Mouse (Mus musculus) cerebral cortex, adult 2 months (tissue): ENCODE measurements around the gene Zfp784.

Source experiments
- WGBS: fragments of 180-500 bp; shearing (Covaris S2); methylation state at CpG from one replicate; pipeline ENCODE4 v1.1.7; 2018; 5-methylcytosine and 5-hydroxymethylcytosine counted together

Gene Zfp784

DNA sequence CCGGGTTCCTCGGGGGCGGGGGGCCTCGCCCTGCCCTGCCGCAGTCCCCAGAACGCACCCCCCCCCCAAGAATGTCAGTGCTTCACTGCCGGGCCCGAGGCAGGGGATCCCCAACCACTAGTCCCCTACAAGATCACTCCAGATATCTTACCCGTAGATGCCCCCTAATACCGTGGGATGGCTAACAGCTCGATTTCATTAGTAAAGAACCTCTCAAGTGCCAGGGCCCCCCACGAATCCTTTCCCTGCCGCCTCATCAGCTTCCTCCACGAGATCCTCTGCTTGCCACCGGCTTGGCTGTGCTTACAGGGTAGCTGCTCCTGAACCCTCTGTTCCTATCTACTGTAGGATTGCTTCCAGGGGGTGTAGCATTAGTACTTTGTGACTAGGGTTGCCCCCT, 17.6 kb downstream of the Zfp784 start:
- 0% methylated on average over 15 of the region's 15 CpGs for WGBS

DNA sequence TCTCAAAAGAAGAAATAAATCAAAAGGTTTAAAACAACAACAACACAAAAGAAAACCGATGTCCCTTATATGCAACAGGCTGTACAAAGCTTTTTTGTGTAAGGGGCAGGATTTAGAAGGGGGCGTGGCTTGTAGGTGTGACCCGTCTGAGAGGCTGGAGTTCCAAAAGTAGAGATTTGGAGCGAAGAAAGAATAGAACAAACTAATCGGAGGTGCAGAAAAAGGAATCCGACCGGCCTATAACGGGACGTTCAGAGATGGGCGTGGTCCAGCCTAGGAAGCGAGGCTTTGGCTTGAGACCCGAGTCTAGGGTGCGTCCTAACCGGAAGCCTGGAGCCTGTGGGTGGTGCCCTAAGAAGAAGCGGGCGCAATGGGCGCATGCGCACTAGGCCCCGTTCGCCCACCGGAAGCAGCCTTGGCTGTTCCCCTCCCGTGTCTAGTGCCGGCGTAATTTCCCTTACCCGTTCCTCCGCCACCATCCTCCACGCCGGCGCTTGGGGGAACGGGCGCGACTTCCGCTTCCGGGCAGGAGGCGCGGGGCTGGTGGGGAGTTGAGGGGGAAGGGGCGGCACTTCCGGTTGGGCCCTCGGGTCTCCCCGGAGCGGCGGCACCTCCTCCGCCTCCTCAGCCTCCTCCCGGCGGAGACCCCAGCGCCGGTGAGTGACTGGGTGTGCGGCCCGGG, 18.1 kb downstream of the Zfp784 start, which contains the start of the genes Zfp865 and Ccdc106:
Gene Zfp865 (plus strand): TSS at position 377 of the 682 bp plus-strand sequence.
Gene Ccdc106 (plus strand): TSS at position 554 of the 682 bp plus-strand sequence.
- under 1% methylated on average over 49 of the region's 49 CpGs for WGBS

DNA sequence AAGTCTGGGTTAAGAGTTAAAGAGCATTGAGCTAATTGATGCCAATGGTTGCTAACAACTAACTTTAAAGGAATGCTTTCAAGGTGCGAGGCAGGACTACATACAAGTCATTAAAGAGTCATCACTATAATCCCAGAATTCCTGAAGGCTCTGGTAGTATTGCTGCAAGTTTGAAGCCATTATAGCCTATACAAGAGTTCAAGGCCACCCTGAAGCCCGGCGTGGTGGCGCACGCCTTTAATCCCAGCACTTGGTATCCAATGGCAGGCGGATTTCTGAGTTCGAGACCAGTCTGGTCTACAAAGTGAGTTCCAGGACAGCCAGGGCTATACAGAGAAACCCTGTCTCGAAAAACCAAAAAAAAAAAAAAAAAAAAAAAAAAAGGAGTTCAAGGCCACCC, 18.7 kb downstream of the Zfp784 start:
- WGBS, result 17% methylated on average over 8 of the region's 8 CpGs

DNA sequence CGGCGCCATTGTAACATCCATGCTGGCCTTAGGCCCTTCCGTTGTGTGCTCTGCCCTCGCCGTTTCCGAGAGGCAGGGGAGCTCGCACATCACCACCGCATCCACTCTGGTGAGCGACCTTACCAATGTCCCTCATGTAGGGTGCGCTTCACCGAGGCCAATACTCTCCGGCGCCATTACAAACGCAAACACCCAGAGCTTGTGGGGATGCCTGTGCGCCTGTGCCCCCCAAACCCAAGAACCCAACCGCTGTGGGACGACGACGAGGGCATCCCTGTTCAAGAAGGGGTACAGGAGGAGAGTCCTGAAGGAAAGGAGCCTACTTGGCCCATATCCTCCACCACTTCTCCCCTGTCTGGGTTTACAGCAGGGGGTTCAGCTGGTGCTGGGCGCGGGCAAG, 20.3 kb downstream of the Zfp784 start:
- 97% methylated on average over 21 of the region's 21 CpGs for WGBS

DNA sequence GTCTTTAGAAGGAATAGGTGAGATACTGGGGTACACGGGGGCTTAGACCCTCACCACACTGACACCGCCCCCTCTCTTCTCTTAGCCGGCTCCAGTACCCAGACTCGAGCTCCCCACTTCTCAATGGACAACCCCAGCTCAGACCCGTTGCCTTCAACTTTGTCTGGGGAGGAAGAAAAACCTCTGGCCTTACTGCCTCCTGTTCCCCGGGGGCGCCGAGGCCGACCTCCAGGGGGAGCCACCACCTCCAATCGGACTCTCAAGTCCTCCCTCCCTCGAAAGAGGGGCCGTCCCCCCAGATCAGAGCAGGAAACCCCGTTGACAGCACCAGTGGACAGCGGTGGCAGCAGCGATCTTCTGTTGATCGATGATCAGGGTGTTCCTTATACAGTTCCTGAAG, 20.9 kb downstream of the Zfp784 start:
- WGBS, result 94% methylated on average over 16 of the region's 16 CpGs

DNA sequence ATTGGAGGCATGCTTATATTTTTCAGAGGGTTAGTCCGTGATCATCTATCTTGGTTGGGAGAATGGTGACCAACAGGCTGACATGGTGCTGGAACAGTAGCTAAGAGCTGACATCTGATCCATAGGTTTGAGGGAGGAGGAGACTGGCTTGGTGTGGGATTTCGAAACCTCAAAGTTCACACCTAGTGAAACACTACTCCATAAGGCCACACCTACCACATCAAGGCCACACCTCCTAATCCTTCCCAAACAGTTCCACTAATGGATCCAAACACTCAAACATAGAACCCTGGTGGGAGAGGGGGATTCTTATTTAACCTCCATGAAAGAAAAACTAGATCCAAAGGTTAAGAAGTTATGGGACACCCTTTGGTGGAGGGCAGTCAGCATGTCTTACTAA, 21.3 kb downstream of the Zfp784 start:
- WGBS, result 99% methylated on average over 2 of the region's 2 CpGs

DNA sequence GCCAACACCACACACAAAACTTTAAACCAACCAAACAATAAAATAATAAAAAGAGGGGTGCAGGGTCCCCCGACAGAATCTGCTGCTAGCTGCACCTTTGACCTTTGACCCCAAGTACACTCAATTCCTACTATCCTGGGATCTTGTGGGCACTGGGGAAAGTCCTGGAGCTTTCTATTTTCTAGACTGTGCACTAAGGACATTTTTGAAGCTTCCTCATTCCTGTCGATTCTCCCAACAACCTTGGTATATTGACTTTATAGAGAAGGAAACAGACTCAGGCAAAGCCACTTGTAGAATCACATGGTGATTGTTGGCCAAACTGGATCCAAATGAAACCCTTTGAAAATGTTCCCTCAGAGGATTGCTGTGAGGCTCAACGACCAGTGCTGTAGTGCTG, 22.2 kb downstream of the Zfp784 start:
- WGBS, result 45% methylated on average over 3 of the region's 3 CpGs

DNA sequence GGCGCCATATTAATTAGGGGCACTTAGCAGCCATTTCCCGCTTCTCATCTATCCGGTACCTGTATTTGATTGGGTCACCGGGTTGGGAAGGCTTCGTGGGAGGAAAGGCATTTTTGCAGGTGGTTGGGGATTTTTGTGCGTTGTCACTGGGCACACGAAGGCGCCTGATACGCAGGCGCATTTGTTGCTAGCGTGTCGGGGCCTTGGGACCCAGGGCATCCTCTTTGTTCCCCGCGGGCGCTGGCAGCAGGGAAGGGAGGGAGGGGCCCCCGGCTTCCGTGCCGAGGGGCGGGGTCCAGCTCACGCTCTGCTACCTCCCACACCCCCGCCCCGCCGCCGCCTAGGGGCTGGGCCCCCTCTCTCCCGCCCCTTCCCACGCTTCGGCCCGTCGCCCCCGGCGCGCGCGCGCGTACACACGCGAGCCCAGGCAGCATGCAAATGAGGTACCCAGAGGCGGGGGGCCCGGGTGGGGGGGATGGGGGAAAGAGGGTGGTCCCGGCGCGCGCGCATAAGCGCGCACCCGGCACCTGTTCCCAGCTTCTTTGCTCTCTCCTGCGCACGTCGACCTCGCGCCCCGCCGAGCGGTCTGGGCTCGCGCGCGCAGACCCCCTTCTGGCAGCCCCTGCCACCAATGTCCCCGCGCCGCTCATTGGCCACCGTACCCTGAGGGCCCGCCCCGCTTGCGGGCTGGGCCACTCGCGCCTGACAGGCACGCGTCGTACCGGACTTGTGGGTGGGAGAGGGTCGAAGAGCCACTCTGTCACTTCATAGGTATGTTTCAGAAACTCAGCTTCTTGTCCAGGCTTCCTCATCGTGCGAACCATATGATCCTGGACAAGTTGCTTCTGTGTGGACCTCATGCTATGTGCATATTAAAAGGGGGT, 22.9 kb downstream of the Zfp784 start, which contains the start of gene Gm44973:
Gene Gm44973 (plus strand): TSS at position 379 of the 884 bp plus-strand sequence.
- whole genome bisulfite sequencing, result under 1% methylated on average over 75 of the region's 76 CpGs

DNA sequence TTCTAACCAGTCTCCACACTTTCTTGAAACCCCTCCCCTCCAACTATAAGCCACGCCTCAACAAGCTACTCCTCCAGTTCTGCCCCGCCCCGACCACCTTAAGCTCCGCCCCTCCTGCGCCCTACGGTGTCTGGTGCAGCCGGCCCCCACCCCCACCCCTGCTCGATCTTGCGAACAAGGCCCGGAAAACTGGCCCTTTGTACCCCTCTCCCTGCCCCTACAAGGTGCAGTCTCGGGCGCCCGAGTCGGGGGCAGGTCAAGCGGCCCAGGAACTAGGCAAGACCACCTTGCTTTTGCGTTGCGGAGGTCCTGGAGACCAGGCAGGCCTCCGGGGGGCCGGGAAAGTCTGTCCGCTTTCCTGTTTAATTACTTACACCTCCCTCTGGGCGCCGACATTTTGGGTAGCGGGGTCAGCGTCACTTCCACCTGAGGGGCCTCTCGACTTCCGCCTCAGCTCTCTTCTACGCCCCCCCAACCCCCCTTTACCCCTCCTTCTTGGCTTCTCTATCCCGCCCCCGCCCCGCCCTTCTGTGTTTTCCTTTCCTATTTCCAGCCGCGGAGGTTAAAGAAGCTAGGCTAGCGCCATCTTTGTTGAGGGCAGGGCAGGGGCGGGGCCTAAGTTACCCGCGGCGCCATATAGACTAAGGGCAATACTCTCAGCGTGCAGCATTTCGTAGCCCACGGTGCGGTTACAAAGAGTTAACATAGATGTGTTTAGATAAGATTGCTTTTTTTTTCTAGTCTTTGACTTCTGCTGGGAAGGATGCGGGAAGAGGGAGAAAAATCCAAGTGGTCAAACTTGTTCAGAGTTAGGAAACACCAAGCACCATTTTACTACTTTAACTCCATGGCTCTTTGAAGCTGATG, 23.8 kb downstream of the Zfp784 start, which contains the start of the genes Zfp524 and Fiz1:
Gene Zfp524 (plus strand): TSS at position 165 of the 867 bp plus-strand sequence.
Gene Fiz1 (minus strand): TSS at position 447 of the 867 bp plus-strand sequence.
- under 1% methylated on average over 42 of the region's 42 CpGs for WGBS

DNA sequence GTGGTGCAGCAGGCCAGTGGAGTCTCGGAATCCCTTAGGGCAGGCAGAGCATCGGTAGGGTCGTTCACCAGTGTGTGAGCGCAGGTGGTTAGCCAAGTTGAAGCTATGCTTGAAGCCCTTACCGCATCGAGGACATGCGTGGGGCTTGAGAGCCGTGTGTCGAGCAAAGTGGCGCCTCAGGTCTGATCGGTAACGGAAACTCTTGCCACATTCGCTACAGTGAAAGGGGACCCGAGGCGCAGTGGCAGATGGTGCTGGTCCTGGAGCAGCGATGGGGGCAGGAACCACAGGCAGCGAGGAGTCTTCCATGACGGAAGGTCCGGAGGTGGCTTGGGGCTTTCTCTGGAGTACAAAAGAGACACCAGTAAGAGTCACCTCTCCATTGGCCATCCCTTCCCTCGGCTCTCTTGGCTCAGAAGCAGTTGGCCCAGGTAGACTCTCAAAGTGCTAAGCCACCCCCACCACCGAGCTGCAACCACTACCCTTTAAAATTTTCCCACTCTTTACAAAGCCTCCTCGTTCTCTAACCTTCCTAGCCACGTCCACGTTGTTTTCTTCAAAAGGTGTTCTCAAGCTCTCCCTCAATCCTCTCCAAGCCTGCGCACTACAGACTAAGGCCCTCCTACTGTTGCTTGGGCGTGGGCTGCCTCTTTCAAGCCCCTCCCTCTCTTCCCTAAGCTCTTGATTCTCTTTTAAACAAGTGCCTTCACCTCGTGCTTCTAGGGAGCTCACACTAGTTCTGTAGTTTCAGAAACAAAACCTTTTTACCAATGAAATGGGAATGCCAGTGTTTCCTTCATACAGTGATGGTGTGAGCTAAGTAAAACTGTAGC, 25.3 kb downstream of the Zfp784 start:
- 90% methylated on average over 27 of the region's 27 CpGs for WGBS

DNA sequence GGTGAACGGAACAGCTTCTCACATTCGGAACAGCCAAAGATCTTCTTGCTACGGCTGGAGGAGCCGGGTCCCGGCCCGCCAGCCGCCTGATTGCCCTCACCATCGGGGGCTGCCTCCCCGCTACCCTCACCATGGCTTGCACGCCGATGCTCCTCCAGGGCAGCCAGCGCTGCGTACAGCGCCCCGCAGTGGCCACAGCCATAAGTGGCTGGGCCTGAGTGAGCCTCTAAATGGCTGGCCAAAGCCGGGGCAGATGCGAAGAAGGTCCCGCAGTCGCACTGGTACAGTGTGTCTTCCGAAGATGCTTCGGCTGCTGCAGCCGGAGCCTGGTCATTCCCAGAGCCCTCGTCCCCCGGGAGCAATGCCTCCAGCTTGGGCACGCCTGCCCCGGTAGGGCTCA, 30.0 kb downstream of the Zfp784 start:
- 98% methylated on average over 26 of the region's 26 CpGs for WGBS

DNA sequence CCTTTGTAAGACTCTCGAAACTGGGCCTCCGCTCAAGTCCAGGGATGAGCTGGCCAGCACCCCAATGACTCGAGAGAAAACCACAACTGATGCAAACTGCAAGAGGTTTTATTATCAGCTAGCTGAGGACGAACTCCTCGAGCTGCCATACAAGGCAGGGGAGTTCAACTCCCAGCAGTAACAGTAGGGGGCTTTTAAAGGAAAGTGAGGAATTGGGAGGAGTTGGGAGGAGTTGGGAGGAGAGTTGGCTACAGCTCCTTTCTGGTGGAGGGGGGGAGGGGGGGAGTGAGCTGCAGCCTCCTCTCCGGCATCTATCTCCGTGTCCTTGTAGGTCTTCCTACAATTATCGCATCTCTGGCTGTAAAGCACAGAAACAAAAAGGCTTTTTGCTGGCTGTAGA, 35.4 kb downstream of the Zfp784 start:
- 56% methylated on average over 8 of the region's 8 CpGs for WGBS

DNA sequence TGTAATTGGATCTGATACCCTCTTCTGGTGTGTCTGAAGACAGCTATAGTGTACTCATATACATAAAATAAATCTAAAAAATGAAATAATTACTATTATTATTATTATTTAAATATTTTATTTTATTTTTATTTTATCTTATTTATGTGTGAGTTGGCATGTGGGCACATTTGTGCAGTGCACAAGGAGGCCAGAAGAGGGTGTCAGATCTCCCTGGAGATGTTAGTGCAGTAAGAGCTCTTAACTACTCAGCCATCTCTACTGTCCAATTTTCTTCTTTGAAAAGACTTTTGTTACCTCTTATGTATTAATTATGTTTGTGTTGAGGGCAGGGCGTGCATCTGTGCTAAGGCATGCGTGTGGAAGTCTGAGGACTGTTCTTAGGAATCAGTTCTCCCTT, 38.4 kb downstream of the Zfp784 start:
- 48% methylated on average over 2 of the region's 2 CpGs for WGBS

DNA sequence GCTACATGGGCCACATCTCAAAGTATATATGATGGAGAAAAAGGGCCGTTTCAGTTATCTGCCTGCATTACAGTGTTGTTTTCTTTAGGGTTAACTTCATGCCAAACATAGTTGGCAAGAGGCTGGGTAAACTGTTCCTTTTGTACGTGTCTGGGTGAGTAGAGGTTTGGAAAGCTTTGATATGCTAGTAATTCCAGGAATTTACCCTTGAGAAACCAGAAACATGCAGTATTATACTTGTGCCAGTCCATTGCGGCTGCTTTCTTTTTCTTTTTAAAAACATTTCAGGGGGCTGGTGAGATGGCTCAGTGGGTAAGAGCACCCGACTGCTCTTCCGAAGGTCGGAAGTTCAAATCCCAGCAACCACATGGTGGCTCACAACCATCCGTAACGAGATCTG, 41.3 kb downstream of the Zfp784 start:
- 37% methylated on average over 8 of the region's 8 CpGs for WGBS

DNA sequence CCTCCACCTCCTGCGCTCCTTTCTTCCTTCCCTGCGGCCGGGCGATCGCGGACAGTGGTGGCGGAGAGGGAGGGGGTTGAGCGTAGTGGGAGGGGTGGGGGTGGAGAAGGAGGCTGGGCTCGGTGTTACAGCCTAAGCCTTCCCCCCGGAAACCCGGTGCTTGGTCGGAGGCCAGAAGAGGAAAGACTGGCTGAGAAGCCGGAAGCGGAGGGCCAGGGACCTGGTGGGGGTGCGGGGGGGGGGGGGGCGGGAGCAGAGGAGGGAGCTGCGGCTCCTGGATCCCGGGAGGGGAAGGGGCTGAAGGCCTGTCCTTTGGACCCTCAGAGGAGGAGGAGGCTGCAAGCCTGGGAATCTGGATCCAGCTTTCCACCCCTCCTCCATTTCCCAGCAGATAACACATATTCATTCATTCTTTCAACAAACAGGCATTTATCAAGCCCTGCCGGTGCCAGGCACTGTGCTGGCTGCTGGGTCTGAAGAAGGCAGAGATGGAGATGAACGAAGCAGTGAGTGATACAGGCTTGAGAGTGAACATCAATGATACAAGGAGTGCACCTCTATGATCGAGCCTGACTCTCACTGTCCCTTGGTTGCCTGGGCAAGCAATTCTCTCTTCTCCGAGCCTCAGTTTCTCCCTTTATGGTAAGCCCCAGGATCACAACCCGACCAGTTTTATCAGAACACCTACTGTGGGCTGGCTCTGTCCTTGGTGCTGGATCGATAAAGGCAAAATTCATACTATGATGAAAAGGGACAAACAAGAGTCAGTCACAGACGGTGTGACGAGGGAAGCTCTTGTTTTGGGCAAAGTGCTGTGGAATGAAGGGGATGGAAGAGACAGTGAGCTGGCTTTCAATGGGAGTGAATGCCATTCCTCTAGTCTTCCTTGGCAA, 42.0 kb downstream of the Zfp784 start, which contains the start of gene Zfp579:
Gene Zfp579 (minus strand): TSS at position 156 of the 893 bp plus-strand sequence.
- 3% methylated on average over 17 of the region's 26 CpGs for WGBS

DNA sequence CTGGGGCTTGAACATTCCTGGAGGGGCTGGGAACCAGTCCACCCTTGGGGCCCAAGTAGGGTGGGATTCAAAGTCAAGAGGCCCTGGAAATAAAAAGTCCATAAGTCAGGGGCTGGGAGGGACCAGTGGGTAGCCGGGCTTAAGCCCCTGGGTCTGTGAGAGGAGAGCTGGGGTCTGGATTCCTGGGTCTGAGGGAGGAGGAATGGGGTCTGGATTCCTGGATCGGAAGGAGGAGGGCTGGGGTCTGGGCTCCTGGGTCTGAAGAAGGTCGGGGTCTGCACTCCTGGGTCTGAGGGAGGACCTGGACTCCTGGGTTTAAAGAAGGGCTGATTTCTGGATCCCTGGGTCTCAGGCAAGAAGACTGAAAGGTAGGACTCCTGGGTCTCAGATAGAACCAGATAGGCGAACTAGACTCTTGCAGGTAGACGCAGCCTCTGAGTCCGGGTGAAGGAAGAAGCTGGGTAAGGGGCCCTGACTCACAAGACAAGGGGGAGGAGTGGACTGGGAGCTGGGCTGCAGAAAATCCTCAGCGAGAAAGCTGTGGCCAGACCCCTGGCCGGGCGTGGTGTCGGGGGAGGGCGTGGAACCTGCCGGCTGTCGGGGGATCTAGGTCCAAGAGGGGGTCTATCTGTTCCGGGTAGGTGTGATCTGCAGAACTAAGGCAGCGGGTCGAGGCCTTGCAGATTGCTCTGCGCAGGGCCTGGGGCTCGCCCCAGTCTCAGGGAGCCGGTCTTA, 42.8 kb downstream of the Zfp784 start:
- 5% methylated on average over 19 of the region's 19 CpGs for WGBS

DNA sequence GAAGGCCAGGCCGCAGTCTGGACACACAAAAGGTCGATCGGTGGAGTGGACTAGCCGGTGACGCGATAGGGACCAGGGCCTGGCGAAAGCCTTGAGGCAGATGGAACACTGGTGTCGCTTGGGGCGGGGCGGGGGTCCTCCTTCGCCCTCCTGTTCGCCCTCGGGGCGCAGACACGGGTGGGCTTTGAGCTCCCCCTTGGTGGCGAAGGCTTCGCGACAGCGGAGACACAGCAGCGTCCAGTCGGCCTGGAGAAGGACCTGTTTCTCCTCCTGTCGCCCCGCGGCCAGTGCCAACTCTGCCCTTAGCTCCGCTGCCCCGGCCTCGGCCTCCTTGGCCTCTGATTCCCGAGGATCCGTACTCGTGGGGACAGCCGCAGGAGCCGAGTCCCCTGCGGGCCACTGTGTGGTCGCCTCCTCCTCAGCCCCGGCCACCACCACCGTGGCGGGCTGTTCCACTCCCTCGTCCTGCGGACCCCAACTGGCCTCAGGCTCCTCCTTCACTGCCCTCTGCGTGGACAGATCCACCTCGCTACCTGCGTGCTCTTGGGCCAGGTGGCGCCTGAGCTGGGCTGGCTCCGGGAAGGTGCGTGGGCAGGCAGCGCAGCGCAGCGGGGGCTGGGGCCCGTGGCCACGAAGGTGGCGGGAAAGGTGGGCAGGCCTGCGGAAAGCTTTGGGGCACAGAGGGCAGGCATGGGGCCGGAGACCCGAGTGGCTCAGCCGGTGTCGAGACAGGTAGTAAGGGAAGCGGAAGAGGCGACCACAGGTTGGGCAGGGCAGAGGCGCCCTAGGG, 44.1 kb downstream of the Zfp784 start:
- 67% methylated on average over 59 of the region's 59 CpGs for WGBS

DNA sequence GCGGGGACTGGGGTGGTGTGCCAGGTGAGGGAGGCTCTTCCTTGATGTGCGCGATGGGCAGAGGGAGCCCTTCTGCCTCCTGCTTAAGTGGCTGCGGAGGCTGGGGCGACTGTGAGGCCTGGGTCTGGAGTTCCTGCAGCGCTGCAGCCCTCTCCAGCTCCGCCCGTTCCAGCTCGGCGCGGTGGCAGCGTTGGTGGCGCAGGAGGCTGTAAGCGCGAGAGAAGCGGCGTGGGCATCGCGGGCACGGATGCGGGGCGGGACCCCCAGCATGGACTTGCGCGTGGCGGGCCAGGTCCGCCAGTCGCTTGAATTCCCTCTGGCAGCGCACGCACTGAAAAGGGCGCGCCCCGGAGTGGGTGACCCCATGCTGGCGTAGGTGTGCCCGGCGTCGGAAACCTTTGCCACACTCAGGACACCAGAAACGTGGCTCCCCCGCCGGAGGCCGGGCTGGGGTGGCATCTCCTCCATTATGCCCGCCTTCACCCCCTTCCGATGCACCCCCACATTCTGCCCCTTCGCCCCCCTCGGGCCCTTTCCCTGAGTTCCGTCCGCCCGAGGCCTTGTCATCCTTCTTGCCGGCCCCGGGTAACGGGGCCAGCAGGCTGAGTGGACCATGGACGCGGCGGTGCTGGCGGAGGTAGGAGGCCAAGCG, 44.8 kb downstream of the Zfp784 start:
- WGBS, result 59% methylated on average over 55 of the region's 55 CpGs
